Mouse (Mus musculus) midbrain, embryonic 10.5 days (tissue): Measurements from ENCODE around the gene Hmg20b. TPM values are rescaled to one million over a fixed set of nuclear protein-coding genes. Genes with fewer than 3 reads are reported as not detected.

ENCODE experiments used
- DNase-seq: peaks from one replicate; pipeline ENCODE4 v3.0.0-alpha.2; 2017; ENCODE audit warnings: low spot score
- H3K27ac ChIP-seq: fragments of 300-500 bp; sonication (generic); replicated peaks from 2 replicates; pipeline ENCODE4 v1.5.1; 2016; ENCODE audit warnings: mild to moderate bottlenecking
- H3K27me3 ChIP-seq: fragments of 300-500 bp; sonication (generic); 2 replicates; pipeline ENCODE4 v1.6.1; 2016; ENCODE audit warnings: low read depth, mild to moderate bottlenecking; ENCODE audit not compliant: poor library complexity, severe bottlenecking
- H3K36me3 ChIP-seq: fragments of 300-500 bp; sonication (generic); 2 replicates; pipeline ENCODE4 v1.6.1; 2016; ENCODE audit warnings: mild to moderate bottlenecking, moderate library complexity
- H3K4me1 ChIP-seq: fragments of 300-500 bp; sonication (generic); 2 replicates; pipeline ENCODE4 v1.6.1; 2016
- H3K4me3 ChIP-seq: fragments of 300-500 bp; sonication (generic); 2 replicates; pipeline ENCODE4 v1.5.1; 2016; ENCODE audit warnings: mild to moderate bottlenecking, moderate library complexity
- H3K9me3 ChIP-seq: fragments of 300-500 bp; sonication (generic); replicated peaks from 2 replicates; pipeline ENCODE4 v1.6.1; 2016; ENCODE audit warnings: mild to moderate bottlenecking
- WGBS: fragments of 180-500 bp; shearing (Covaris S2); methylation state at CpG from one replicate; pipeline ENCODE4 v1.1.7; 2016; 5-methylcytosine and 5-hydroxymethylcytosine counted together
- polyA plus RNA-seq: library from polyadenylated mRNA; unstranded; fragments of >200 nt; fragmentation: Nextera tagmentation; extraction: Ambion mirVana; gene quantifications from 2 replicates; pipeline ENCODE4 v1.2.1, GENCODE M21; 2016

Hmg20b gene
- polyA plus RNA-seq, 1 experiment from 2014 or later, result 102 TPM

DNA sequence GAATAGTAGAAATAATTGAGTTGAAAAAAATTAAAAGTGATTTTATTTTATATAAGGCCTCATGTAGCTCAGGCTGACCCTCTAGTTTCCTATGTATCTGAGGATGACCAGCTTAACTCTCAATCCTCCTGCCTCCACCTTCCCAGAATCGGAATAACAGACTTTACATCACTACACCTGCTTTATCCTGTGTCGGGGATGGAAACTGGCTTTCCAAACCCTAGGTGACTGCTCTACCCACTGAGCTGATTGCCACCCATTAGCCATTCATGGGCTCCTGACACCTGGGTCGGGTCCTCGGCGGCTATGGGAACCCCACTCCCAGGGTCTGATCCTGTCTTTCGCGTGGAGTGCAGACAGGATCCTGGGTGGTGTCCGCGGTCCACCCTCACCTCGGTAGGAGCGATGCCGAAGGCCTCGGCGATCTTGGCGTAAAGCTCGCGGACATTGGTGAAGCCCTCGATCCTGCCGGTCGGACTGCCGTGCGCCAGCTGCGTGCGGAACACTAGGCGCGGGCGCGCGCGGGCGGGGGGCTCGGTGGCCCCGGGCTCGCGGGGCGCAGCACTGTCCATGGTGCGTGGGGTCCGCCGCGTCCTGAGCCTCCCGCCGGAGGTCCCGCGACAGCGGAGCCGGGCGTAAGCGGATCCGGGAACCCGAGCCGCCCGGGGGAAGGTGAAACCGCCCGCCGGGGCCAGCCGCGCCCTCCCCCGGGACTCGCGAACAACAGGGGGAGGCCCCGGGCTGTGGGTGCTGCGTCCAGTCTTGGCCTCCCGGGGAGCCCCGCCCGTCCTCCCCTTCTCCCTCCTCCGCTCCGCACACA, 7.4 kb downstream of the Hmg20b start, which contains the start of gene Gipc3:
Gene Gipc3 (minus strand): TSS at position 581 of the 820 bp plus-strand sequence.
- WGBS, result 7% methylated on average over 57 of the region's 67 CpGs
- Histone ChIP-seq H3K36me3 (peaks cover 25% of the 10 kb centered on the region), H3K4me3 (peak within 1 kb of the TSS; percentile 57), H3K9me3 (no peaks in the 10 kb centered on the region), H3K27ac (peak within 1 kb of the TSS; percentile 61), H3K4me1 (peaks cover 33% of the 10 kb centered on the region), H3K27me3 (peaks cover 91% of the 10 kb centered on the region)
- peak; percentile 44 for DNase-seq

DNA sequence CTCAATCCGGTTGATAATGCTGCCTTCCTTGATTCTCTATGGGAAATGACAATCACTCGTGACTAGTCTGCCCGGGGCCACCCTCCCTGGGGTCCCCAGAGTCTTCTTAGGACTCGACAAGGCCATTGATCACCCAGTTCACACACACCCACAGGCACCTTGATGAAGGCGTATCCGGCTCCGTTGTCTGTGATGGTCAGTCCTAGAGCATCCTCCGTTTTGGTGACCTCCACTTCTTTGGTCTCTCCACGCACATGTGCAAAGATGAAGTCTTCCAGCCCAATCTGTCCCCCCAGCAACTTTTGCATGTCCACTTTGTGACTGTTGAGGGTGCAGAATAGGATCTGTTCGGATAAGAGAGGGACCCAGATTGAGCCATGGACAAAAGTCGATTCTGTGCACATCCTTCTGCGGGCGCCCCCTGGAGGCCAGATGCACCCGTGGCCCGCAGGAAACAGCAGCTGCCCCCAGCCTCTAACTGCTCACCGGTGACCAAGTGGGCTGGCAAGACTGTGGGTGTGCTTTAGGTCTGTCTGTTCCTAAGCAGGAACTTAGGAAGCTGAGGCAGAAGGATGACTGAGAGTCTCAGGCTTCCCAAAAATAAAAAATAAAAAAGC, 8.8 kb downstream of the Hmg20b start:
- DNase-seq, result peak; percentile 75
- Histone ChIP-seq H3K4me1 (peaks cover 22% of the 10 kb centered on the region), H3K27me3 (peaks cover 91% of the 10 kb centered on the region), H3K36me3 (peaks cover 15% of the 10 kb centered on the region), H3K4me3 (no peak overlapping the region), H3K27ac (no peak overlapping the region), H3K9me3 (no peaks in the 10 kb centered on the region)
- WGBS, result 36% methylated on average over 16 of the region's 16 CpGs

DNA sequence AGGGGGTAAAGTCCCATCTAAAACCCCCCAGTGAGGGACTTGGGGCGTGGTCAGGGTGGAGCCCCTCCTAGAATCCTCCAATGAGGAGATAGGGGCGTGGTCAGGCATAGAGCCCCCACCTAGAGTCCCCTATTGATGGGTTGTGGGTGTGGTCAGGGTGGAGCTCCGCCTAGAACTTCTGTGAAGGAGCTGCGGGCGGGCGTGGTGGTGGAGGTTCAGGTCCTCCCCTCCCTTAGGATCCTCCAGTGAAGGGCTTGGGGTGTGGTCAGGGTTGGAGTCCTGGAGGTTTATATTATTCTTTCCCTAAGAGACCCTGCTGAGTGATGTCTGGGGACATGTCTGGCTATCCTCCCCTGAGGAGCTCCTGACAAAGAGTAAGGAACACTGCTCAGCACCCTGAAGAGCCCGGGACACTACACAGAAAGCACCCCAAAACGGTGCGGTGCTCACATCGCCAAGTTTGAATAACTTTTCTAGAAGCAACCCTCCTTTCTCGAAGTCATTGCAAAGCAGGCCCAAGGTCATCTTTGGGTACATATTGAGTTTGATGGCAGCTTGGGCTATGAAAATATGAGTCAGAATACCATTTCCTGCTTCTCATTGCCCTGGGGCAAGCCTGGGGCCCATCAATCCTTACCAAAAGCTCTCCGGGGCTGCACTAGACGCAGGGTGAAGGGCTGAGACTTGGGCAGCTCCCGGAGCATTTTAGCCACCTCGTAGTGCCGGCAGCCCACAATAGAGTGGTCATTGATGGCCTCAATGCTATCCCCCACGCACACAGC, 9.5 kb downstream of the Hmg20b start:
- WGBS, result 39% methylated on average over 17 of the region's 17 CpGs
- Histone ChIP-seq H3K27me3 (peaks cover 85% of the 10 kb centered on the region), H3K4me1 (peaks cover 23% of the 10 kb centered on the region), H3K36me3 (peaks cover 8% of the 10 kb centered on the region), H3K9me3 (no peaks in the 10 kb centered on the region), H3K4me3 (no peak overlapping the region), H3K27ac (no peak overlapping the region)
- no peak for DNase-seq

DNA sequence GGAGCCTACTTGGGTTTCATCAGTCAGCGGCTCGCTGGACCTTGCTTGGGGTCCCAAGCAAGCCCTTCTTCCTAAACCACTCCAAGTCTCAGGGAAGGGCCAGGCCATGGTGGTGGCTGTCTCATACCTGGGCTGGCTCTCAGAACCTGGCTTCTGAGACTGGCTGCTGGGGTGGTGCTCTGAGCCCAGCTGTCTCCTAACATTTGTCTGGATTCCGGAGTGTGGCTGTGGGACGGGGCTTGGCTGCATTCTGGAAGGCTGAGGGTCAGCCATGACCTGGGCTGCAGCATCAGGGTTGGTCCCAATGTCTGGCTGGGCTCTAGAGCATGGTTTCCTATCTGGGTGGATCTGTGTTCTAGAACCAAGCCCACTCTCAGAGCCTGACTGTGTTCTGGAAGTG, 13.7 kb downstream of the Hmg20b start:
- Histone ChIP-seq H3K4me3 (no peak overlapping the region), H3K27ac (peak overlapping the region; percentile 86; the same call in 1 of the 2 replicates), H3K36me3 (no peaks in the 10 kb centered on the region), H3K27me3 (peaks cover 80% of the 10 kb centered on the region), H3K4me1 (peaks cover 42% of the 10 kb centered on the region), H3K9me3 (no peaks in the 10 kb centered on the region)
- 96% methylated on average over 4 of the region's 4 CpGs for WGBS
- no peak for DNase-seq

DNA sequence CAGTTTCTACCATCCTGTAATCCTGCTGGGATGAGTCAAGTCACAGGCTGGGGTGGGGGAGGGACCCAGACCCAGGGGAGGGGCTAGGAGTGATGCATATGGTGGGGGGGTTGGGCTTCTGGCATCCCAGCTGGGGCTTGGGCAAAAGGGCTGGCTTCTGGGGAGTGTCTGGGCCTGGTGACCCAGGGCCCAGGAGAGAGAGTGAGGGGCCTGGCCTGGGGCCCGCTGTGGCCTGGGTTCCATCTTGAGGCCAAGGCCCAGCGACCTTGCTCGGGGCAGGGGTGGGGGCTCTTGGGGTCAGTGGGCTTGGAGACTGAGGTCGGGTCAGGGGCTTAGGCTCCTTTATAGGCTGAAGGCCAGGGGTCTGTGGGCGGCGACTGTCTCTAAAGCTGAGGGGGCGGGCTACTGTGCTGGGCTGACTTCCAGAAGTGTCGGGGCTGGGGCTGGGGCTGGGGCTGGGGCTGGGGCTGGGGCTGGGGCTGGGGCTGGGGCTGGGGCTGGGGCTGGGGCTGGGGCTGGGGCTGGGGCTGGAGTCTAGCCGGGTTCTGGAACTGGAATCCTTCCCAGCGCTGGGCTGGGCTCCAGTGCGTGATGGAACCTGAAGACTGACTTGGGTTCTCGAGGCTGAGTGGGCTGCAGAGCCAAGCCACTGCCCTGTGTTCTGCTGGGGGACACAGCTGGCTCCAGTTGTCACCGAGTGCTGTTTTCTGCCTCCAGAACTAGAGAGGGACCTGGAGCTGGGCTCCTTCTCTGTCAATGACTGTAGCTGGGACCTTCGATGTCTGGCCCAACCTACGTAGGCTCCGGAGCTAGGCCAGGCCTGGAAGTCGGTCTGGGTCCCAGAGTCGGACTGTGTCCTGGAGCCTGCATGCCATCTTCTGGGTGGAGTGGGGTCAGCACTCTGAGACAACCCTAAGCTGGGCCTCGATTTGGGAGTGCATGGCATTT, 14.6 kb downstream of the Hmg20b start:
- Histone ChIP-seq H3K27ac (peak overlapping the region; percentile 86), H3K27me3 (peaks cover 77% of the 10 kb centered on the region), H3K4me3 (peak overlapping the region; percentile 37), H3K4me1 (peaks cover 41% of the 10 kb centered on the region), H3K9me3 (no peaks in the 10 kb centered on the region), H3K36me3 (no peaks in the 10 kb centered on the region)
- DNase-seq, result peak; percentile 68
- WGBS, result 37% methylated on average over 19 of the region's 19 CpGs

DNA sequence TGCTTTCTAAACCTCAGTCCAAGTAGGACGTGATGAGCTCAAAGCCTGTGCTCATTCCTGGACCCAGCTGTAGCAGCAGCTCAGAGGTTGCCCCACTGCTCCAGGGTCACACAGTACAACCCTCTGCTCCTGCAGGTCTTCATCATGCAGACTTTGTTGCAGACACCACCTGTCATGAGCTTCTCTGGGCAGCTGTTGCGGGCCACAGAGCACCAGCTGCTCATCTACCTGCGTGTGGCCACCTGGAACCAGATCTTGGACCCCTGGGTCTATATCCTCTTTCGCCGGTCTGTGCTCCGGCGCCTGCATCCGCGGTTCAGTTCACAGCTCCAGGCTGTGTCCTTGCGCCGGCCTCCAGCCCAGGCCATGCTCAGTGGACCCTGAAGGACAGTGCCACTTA, 16.0 kb downstream of the Hmg20b start:
- no peak overlapping the region; the same call in 1 of the 2 replicates for H3K4me3 ChIP-seq
- WGBS, result 62% methylated on average over 11 of the region's 11 CpGs
- 0 out of 2 replicates have a peak, but pooled peaks cover 1% of the 10 kb centered on the region for H3K36me3 ChIP-seq
- H3K27me3 ChIP-seq, result peaks cover 76% of the 10 kb centered on the region
- peak overlapping the region; percentile 86 for H3K27ac ChIP-seq
- no peaks in the 10 kb centered on the region for H3K9me3 ChIP-seq
- H3K4me1 ChIP-seq, result peaks cover 47% of the 10 kb centered on the region
- no peak for DNase-seq

DNA sequence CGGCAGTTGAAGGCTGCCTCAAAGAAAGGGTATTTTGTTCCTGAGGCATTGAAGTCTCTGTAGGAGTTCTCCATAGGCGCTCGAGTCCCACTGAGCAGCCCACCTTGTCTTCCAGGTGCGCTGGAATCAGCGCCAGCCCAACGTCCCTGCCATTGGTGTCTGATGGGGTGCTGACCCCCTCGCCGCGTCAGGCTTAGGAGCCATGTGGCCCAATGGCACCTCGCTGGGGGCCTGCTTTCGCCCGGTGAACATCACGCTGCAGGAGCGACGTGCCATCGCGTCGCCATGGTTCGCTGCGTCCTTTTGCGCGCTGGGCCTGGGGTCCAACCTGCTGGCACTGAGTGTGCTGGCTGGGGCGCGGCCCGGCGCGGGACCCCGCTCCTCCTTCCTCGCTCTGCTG, 18.0 kb downstream of the Hmg20b start:
- Histone ChIP-seq H3K4me3 (peak overlapping the region; percentile 36), H3K36me3 (peaks cover 16% of the 10 kb centered on the region), H3K27ac (peak overlapping the region; percentile 61), H3K27me3 (peaks cover 60% of the 10 kb centered on the region), H3K4me1 (peaks cover 62% of the 10 kb centered on the region), H3K9me3 (no peaks in the 10 kb centered on the region)
- 13% methylated on average over 29 of the region's 29 CpGs for WGBS
- no peak for DNase-seq

DNA sequence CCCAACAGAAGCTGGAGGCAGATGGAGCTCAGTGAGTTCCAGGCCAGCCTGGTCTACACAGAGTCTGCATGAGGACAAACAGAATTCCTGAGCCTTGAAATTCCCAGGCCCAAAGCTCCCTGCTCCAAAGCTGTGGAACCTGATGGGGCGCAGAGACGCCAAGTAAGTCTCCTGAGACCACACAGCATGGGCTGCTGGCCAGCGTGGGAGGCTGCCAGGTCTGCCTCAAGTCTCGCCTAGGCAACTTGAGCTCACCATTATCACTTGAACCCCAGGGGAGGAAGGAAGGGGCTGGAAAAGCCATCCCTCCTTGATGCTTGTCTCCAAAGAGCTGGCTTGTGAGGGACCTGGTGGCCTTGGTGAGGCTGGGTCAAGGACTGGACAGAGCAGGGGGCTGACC, 20.3 kb downstream of the Hmg20b start:
- H3K27me3 ChIP-seq, result peaks cover 47% of the 10 kb centered on the region
- no peaks in the 10 kb centered on the region for H3K9me3 ChIP-seq
- H3K4me3 ChIP-seq, result no peak overlapping the region
- peak overlapping the region; percentile 33; the same call in 1 of the 2 replicates for H3K27ac ChIP-seq
- H3K4me1 ChIP-seq, result peaks cover 52% of the 10 kb centered on the region
- 71% methylated on average over 4 of the region's 4 CpGs for WGBS
- DNase-seq, result no peak
- peaks cover 39% of the 10 kb centered on the region for H3K36me3 ChIP-seq

DNA sequence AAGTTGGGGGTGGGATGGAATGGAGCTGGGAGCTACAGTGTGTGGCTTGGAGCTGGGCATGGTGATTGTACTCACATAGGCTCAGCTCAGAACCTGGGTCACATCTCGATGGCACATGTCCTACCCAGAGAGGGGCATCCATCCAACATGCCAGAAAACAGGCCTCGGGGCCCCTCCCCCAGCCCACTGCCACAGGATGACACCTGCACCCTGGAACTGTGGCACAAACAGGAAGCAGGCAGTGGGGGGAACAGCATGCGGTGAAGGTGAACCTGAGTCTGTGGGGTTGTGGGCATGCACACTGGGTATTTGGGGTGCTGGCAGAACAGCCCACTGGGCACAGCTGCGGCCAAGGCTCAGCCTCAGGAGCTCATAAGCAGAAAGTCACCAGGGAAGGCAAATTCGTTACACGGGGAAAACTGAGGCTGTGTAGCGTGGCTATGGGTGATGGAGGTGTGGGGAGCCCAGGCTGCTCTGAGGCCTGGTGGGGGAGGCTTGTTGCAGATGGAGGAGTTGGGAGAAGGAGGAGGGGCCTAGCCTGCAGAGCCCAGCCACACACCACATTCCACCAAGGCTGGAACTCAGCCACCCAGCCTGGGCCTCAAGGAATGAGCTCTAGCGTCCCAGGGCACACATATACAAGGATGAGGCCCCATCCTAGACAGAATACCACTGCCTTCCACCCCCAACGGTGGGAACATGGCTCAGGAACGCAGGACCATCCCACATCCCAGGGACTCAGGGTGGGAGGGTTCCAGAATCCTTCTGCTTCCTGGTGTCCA, 20.9 kb downstream of the Hmg20b start:
- Histone ChIP-seq H3K27ac (peak overlapping the region; percentile 33; the same call in 1 of the 2 replicates), H3K4me1 (peaks cover 45% of the 10 kb centered on the region), H3K4me3 (0 out of 2 replicates have a peak overlapping the region, but pooled peaks have one; percentile 1), H3K36me3 (peaks cover 45% of the 10 kb centered on the region), H3K9me3 (no peaks in the 10 kb centered on the region), H3K27me3 (peaks cover 41% of the 10 kb centered on the region)
- 79% methylated on average over 10 of the region's 10 CpGs for WGBS
- DNase-seq, result no peak

DNA sequence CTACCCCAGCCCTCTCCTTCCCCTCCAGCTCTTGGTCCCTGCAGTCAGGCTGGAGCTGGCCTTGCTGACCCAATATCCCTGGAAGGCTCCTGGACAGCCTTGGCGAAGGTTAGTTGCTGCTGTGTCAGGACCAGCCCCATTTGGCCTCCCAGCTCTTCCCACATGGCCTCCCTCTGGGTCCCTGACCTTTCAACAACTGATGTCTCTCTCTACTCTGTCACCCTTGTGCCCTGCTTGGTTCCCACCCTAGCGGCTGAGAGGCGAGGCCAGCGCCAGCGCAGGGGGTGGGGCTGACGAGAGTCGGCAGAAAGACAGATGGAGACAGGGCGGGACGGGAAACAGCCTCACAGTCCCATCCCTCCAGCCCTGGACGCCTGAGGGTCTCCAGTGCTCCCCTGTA, 21.9 kb downstream of the Hmg20b start, which contains the start of gene Tbxa2r:
Gene Tbxa2r (plus strand): TSS at position 346 of the 400 bp plus-strand sequence.
- H3K9me3 ChIP-seq, result no peaks in the 10 kb centered on the region
- H3K36me3 ChIP-seq, result peaks cover 55% of the 10 kb centered on the region
- peak within 1 kb of the TSS; percentile 11; the same call in 1 of the 2 replicates for H3K4me3 ChIP-seq
- H3K27ac ChIP-seq, result peak within 1 kb of the TSS; percentile 47
- peaks cover 32% of the 10 kb centered on the region for H3K27me3 ChIP-seq
- 26% methylated on average over 10 of the region's 10 CpGs for WGBS
- DNase-seq, result no peak
- H3K4me1 ChIP-seq, result peaks cover 42% of the 10 kb centered on the region

DNA sequence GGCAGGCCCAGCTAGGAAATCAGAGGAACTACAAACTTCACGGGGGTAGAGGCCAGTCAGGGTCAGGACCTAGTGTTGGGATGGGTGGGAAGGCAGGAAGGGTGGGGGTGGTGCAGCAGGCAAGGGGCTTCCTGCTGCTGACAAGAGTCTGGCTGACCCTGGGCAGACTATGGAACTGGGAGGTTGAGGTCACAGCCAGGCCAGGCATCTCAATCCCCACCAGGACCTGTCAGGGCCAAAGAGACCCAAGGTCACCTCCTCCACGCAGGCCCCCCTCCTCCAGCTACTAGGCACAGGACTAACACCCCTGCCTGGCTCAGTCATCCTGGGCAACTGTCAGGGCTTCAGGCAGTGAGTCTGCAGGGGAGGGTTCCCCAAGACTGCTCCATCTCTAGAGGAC, 22.3 kb downstream of the Hmg20b start:
- peak overlapping the region; percentile 11; the same call in 1 of the 2 replicates for H3K4me3 ChIP-seq
- peak overlapping the region; percentile 47 for H3K27ac ChIP-seq
- no peak for DNase-seq
- no peaks in the 10 kb centered on the region for H3K9me3 ChIP-seq
- peaks cover 60% of the 10 kb centered on the region for H3K36me3 ChIP-seq
- H3K4me1 ChIP-seq, result peaks cover 40% of the 10 kb centered on the region
- 58% methylated on average over 2 of the region's 2 CpGs for WGBS
- peaks cover 28% of the 10 kb centered on the region for H3K27me3 ChIP-seq
